Mouse (Mus musculus): Measurements from ENCODE around the gene Plk5.

DNA sequence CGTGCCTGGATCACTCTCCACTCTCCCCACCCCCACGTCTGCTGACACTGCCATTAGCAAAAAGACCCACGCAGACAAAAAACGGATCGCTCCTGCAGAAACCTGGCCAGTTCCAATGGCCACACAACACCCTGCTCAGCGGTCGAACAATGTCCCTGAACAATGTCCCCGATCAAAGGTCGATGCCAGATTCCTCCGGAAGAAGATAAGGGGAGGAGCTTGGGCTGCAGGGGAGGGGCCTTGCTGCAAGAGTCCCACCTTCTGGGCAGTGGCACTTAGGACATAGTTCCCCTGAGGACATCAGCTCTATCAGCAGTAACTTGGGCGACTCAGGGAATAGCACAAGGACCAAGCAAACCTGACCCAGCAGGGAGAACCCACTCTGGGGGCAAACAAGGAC is 4.4 kb upstream of the Plk5 start:
- TF ChIP-seq POLR2A (IDR thresholded peaks at IDR 0.05; ENCODE audit: insufficient read length, low read depth), result no peak
- TF ChIP-seq POLR2AphosphoS2 (IDR thresholded peaks at IDR 0.05; ENCODE audit: insufficient read length, low read depth), result no peak
- TF ChIP-seq CEBPB (IDR thresholded peaks at IDR 0.05; ENCODE audit: insufficient read depth, poor library complexity, severe bottlenecking), result no peak

Measured in myocyte (in vitro differentiated cells).